Mouse (Mus musculus) forebrain, embryonic 15.5 days (tissue): ENCODE measurements around the gene Cntrl. TPM values are rescaled to one million over a fixed set of nuclear protein-coding genes. Genes with fewer than 3 reads are reported as not detected.

Experiments
- ATAC-seq: fragments of 200-750 bp; cut with Nextera tagmentation; replicated peaks from 2 replicates; pipeline ENCODE4 v1.8.0; 2017; ENCODE audit warnings: mild to moderate bottlenecking, moderate TSS enrichment, moderate library complexity
- H3K27ac ChIP-seq: fragments of 300-500 bp; sonication (generic); replicated peaks from 2 replicates; pipeline ENCODE4 v1.5.1; 2015; ENCODE audit warnings: mild to moderate bottlenecking, inconsistent platforms
- H3K27me3 ChIP-seq: fragments of 300-500 bp; sonication (generic); 2 replicates; pipeline ENCODE4 v1.6.1; 2015; ENCODE audit warnings: inconsistent platforms
- H3K36me3 ChIP-seq: fragments of 300-500 bp; sonication (generic); 2 replicates; pipeline ENCODE4 v1.6.1; 2015; ENCODE audit warnings: mild to moderate bottlenecking, inconsistent platforms
- H3K4me1 ChIP-seq: fragments of 300-500 bp; sonication (generic); 2 replicates; pipeline ENCODE4 v1.6.1; 2015; ENCODE audit warnings: inconsistent platforms
- H3K4me2 ChIP-seq: fragments of 300-500 bp; sonication (generic); replicated peaks from 2 replicates; pipeline ENCODE4 v1.6.1; 2015; ENCODE audit warnings: mild to moderate bottlenecking, inconsistent platforms
- H3K4me3 ChIP-seq: fragments of 300-500 bp; sonication (generic); 2 replicates; pipeline ENCODE4 v1.5.1; 2015; ENCODE audit warnings: mild to moderate bottlenecking, inconsistent platforms
- H3K9ac ChIP-seq: fragments of 300-500 bp; sonication (generic); replicated peaks from 2 replicates; pipeline ENCODE4 v1.6.1; 2015; ENCODE audit warnings: mild to moderate bottlenecking, inconsistent platforms
- H3K9me3 ChIP-seq: fragments of 300-500 bp; sonication (generic); 2 replicates; pipeline ENCODE4 v1.6.1; 2016; ENCODE audit warnings: inconsistent platforms
- WGBS: fragments of 180-500 bp; shearing (Covaris S2); methylation state at CpG from one replicate; pipeline ENCODE4 v1.1.7; 2015; ENCODE audit warnings: mixed read lengths; 5-methylcytosine and 5-hydroxymethylcytosine counted together
- polyA plus RNA-seq: library from polyadenylated mRNA; unstranded; fragments of >200 nt; fragmentation: Nextera tagmentation; extraction: Ambion mirVana; gene quantifications from 2 replicates; pipeline ENCODE4 v1.2.1, GENCODE M21; 2015

Cntrl gene
- polyA plus RNA-seq, 1 experiment from 2014 or later: 15.5 TPM

GRCm38 (mm10) chr2:35160206-35160605 lies 50.9 kb downstream of the Cntrl start:
- Histone ChIP-seq H3K9me3 (no peaks in the 10 kb centered on the region), H3K27me3 (no peaks in the 10 kb centered on the region), H3K27ac (no peak overlapping the region), H3K4me3 (no peak overlapping the region), H3K4me1 (no peaks in the 10 kb centered on the region), H3K4me2 (no peak overlapping the region), H3K36me3 (peaks cover 73% of the 10 kb centered on the region), H3K9ac (no peak overlapping the region)
- WGBS: 62% methylated on average over 5 of the region's 5 CpGs
- no peak for ATAC-seq

- H3K27ac ChIP-seq: no peak overlapping the region
- 86% methylated on average over 4 of the region's 4 CpGs for WGBS
These were observed 52.7 kb downstream of the Cntrl start for GRCm38 (mm10) chr2:35161846-35162488.

GRCm38 (mm10) chr2:35163396-35163795 lies 54.1 kb downstream of the Cntrl start:
- H3K9ac ChIP-seq: no peak overlapping the region
- ATAC-seq: no peak
- no peaks in the 10 kb centered on the region for H3K9me3 ChIP-seq
- no peaks in the 10 kb centered on the region for H3K4me1 ChIP-seq
- H3K4me2 ChIP-seq: no peak overlapping the region
- no peak overlapping the region for H3K27ac ChIP-seq
- peaks cover 71% of the 10 kb centered on the region for H3K36me3 ChIP-seq
- H3K4me3 ChIP-seq: no peak overlapping the region
- no peaks in the 10 kb centered on the region for H3K27me3 ChIP-seq
- 96% methylated on average over 5 of the region's 5 CpGs for WGBS

More at GRCm38 (mm10) chr2:35161846-35162488, 52.7 kb downstream of the Cntrl start:
- H3K27me3 ChIP-seq: no peaks in the 10 kb centered on the region
- H3K4me1 ChIP-seq: no peaks in the 10 kb centered on the region
- ATAC-seq: no peak
- no peaks in the 10 kb centered on the region for H3K9me3 ChIP-seq
- no peak overlapping the region for H3K9ac ChIP-seq
- peaks cover 73% of the 10 kb centered on the region for H3K36me3 ChIP-seq
- no peak overlapping the region for H3K4me3 ChIP-seq
- no peak overlapping the region for H3K4me2 ChIP-seq

- no peak for ATAC-seq
- Histone ChIP-seq H3K27me3 (no peaks in the 10 kb centered on the region), H3K27ac (no peak overlapping the region), H3K4me3 (no peak overlapping the region), H3K9me3 (no peaks in the 10 kb centered on the region), H3K4me1 (no peaks in the 10 kb centered on the region), H3K4me2 (no peak overlapping the region), H3K36me3 (peaks cover 69% of the 10 kb centered on the region), H3K9ac (no peak overlapping the region)
- WGBS: 96% methylated on average over 13 of the region's 13 CpGs
These were observed 56.1 kb downstream of the Cntrl start for GRCm38 (mm10) chr2:35165416-35165815.

GRCm38 (mm10) chr2:35166816-35167215 lies 57.5 kb downstream of the Cntrl start:
- no peak overlapping the region for H3K4me3 ChIP-seq
- peaks cover 78% of the 10 kb centered on the region for H3K36me3 ChIP-seq
- no peak overlapping the region for H3K9ac ChIP-seq
- no peaks in the 10 kb centered on the region for H3K27me3 ChIP-seq
- H3K4me2 ChIP-seq: no peak overlapping the region
- 94% methylated on average over 5 of the region's 5 CpGs for WGBS
- H3K9me3 ChIP-seq: no peaks in the 10 kb centered on the region
- H3K27ac ChIP-seq: no peak overlapping the region
- ATAC-seq: no peak
- no peaks in the 10 kb centered on the region for H3K4me1 ChIP-seq

- Histone ChIP-seq H3K9ac (no peak overlapping the region), H3K27me3 (no peaks in the 10 kb centered on the region), H3K4me1 (no peaks in the 10 kb centered on the region), H3K4me2 (no peak overlapping the region), H3K36me3 (peaks cover 75% of the 10 kb centered on the region), H3K27ac (no peak overlapping the region), H3K4me3 (no peak overlapping the region), H3K9me3 (no peaks in the 10 kb centered on the region)
- WGBS: 94% methylated on average over 2 of the region's 2 CpGs
- no peak for ATAC-seq
These were observed 60.2 kb downstream of the Cntrl start for GRCm38 (mm10) chr2:35169452-35169851.

- Histone ChIP-seq H3K9ac (no peak overlapping the region), H3K4me1 (no peaks in the 10 kb centered on the region), H3K4me3 (no peak overlapping the region), H3K4me2 (no peak overlapping the region), H3K9me3 (no peaks in the 10 kb centered on the region), H3K27me3 (no peaks in the 10 kb centered on the region), H3K27ac (no peak overlapping the region), H3K36me3 (peaks cover 81% of the 10 kb centered on the region)
- WGBS: 84% methylated on average over 10 of the region's 10 CpGs
- ATAC-seq: no peak
These were observed 62.1 kb downstream of the Cntrl start for GRCm38 (mm10) chr2:35171341-35171861.

GRCm38 (mm10) chr2:35172246-35172645 lies 63.0 kb downstream of the Cntrl start:
- Histone ChIP-seq H3K4me3 (no peak overlapping the region), H3K4me1 (no peaks in the 10 kb centered on the region), H3K36me3 (peaks cover 82% of the 10 kb centered on the region), H3K9me3 (no peaks in the 10 kb centered on the region), H3K4me2 (no peak overlapping the region), H3K27ac (no peak overlapping the region), H3K27me3 (no peaks in the 10 kb centered on the region), H3K9ac (no peak overlapping the region)
- WGBS: 93% methylated on average over 4 of the region's 4 CpGs
- no peak for ATAC-seq

- H3K4me1 ChIP-seq: no peaks in the 10 kb centered on the region
- WGBS: 92% methylated on average over 5 of the region's 5 CpGs
- no peak overlapping the region for H3K9ac ChIP-seq
- no peak for ATAC-seq
- no peaks in the 10 kb centered on the region for H3K9me3 ChIP-seq
- H3K4me2 ChIP-seq: no peak overlapping the region
- H3K27me3 ChIP-seq: no peaks in the 10 kb centered on the region
- no peak overlapping the region for H3K4me3 ChIP-seq
- no peak overlapping the region for H3K27ac ChIP-seq
- H3K36me3 ChIP-seq: peaks cover 74% of the 10 kb centered on the region
These were observed 64.4 kb downstream of the Cntrl start for GRCm38 (mm10) chr2:35173666-35174065.

GRCm38 (mm10) chr2:35174100-35174499 lies 64.8 kb downstream of the Cntrl start:
- Histone ChIP-seq H3K9me3 (no peaks in the 10 kb centered on the region), H3K9ac (no peak overlapping the region), H3K4me1 (no peaks in the 10 kb centered on the region), H3K4me3 (no peak overlapping the region), H3K4me2 (no peak overlapping the region), H3K27ac (no peak overlapping the region), H3K27me3 (no peaks in the 10 kb centered on the region), H3K36me3 (peaks cover 76% of the 10 kb centered on the region)
- WGBS: 66% methylated on average over 5 of the region's 5 CpGs
- no peak for ATAC-seq

GRCm38 (mm10) chr2:35175281-35176065 lies 66.2 kb downstream of the Cntrl start:
- no peak overlapping the region for H3K4me2 ChIP-seq
- H3K36me3 ChIP-seq: peaks cover 77% of the 10 kb centered on the region
- no peak overlapping the region for H3K9ac ChIP-seq
- no peak overlapping the region for H3K27ac ChIP-seq
- no peaks in the 10 kb centered on the region for H3K9me3 ChIP-seq
- no peak for ATAC-seq
- no peaks in the 10 kb centered on the region for H3K27me3 ChIP-seq
- H3K4me3 ChIP-seq: no peak overlapping the region
- WGBS: 92% methylated on average over 12 of the region's 12 CpGs
- no peaks in the 10 kb centered on the region for H3K4me1 ChIP-seq

- Histone ChIP-seq H3K9me3 (no peaks in the 10 kb centered on the region), H3K27ac (no peak overlapping the region), H3K4me3 (no peak overlapping the region), H3K9ac (no peak overlapping the region), H3K27me3 (no peaks in the 10 kb centered on the region), H3K4me2 (no peak overlapping the region), H3K4me1 (no peaks in the 10 kb centered on the region), H3K36me3 (peaks cover 75% of the 10 kb centered on the region)
- ATAC-seq: no peak
- WGBS: 89% methylated on average over 3 of the region's 3 CpGs
These were observed 68.9 kb downstream of the Cntrl start for GRCm38 (mm10) chr2:35178153-35178552.
